Mouse (Mus musculus): Measurements from ENCODE around the gene Mrvi1.

DNA sequence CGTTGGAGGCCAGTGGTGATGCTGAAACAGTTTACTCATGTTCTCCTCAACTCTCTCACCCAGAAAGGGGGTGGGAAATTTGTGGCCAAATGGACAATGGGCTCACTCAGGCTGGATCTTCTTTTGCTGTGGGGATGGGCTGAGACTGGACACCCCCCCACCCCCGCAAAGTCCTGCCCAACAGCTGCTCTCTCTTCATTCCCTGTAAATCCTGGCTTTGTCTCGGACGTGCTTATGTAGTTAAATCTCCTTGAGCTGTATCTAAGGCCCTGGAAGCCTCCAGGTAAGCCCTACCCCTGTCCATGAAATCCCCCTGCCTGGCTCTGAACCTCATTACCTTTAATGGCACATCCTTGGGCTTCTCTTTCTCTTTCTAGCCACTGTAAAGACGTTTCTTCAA lies 113.5 kb downstream of the Mrvi1 start:
- no peak for TF ChIP-seq TCF12 (IDR thresholded peaks at IDR 0.05; ENCODE audit: insufficient read depth, poor library complexity, severe bottlenecking)
- TF ChIP-seq MAX (IDR thresholded peaks at IDR 0.05; ENCODE audit: low read depth), result no peak
- no peak for TF ChIP-seq E2F4 (IDR thresholded peaks at IDR 0.05; ENCODE audit: insufficient read depth)
